Mouse (Mus musculus) activated CD4-positive, CD25-positive, alpha-beta regulatory T cell, adult 4 months (primary cell): ENCODE results near the gene Defb29. TPM values are rescaled to one million over a fixed set of nuclear protein-coding genes. Genes with fewer than 3 reads are reported as not detected.

ENCODE experiments used
- ATAC-seq: one replicate; pipeline ENCODE4 v1.8.0; 2017
- polyA plus RNA-seq, 2 experiments: library from polyadenylated mRNA; unstranded; fragments of 100-300 nt; shearing (Covaris generic); gene quantifications; one replicate each; pipeline ENCODE4 v1.2.1; 2017

The Defb29 gene
- polyA plus RNA-seq, 2 experiments from 2014 or later, result not detected

DNA sequence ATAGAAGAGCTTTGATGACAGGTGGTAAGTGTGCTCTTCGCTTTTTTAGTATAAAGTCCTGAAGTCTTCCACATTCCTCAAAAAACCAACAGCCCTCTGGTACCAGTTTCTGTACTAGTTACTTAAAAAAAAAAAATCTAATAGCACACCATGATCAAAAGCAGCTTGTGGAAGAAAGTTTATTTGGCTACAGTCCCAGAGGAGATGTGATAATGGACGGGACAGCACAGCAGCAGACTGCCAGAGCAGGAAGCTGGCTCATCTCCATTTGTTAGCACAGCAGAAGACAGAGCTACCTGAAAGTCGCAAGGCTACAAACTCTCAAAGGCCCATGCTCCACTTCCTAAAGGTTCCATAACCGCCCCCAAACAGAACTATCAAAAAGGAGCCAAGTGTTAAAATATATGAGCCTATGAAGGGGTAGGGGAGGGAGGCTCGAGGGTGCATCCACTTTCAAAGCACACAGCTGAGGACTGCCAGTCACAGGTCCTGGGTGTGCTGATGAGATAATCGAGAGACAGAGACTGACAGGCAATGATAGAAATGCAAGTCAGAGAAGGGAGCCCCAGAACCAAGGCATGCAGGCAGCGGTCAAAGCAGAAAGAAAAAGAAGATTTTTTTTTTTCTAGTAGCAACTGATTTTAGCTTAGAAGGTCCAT lies 39.6 kb downstream of the Defb29 start:
- ATAC-seq, result no peak

DNA sequence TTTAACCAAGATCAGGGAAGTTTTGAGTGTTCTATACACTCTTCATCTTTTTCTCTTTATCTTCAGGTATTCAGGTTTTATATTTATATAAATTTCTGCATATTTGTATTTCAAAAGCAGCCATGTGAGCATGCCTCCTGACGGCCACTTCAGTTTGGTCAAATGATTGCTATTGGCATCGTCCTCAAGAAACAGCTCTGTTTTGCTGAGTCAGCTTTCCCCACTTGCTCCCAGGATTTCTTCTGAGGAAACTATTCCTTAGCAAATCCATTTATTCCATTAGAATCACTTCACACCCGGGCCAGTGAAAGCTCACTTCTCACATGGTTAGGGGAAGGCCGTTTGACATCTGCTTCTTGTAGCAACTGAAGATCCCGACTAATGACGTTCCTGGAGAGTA lies 41.9 kb downstream of the Defb29 start:
- ATAC-seq, result no peak

DNA sequence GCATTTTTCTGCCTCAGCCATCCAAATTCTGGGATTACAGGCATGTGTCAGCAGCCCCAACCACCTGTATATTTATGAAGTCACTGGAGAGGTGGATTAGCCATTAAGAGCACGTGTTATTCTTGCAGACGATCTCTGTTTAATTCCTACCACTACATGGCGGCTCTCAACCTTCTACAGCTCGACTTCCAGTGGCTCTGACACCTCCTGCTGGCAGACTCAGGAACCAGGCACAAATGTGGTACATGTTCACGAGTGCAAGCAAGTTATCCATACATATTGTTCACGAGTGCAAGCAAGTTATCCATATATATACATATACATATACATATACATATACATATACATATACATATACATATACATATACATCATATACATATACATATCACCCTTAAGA lies 46.7 kb downstream of the Defb29 start:
- ATAC-seq, result no peak

DNA sequence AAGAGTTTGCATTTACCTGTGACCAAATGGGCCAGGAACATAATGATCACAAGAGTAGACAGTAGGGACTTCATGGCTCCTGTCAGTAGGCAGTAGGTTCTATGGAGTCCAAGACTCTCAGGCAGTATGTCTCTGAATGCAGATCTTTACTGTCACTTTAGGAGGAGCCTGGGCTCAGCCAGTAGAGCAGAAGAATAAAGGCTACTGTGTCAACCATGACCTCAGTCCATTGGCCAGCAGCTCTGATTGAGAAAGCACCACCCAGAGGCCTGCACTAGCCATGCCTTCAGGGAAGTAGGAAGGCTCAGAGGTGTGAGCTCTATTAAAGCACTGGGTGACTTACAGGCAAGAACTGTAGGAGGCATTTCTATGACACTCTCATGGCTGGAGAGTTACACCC lies 49.9 kb downstream of the Defb29 start, which contains the start of gene Defb22:
Gene Defb22, minus strand, starts transcription at position 101 of the 400 bp plus-strand sequence.
- no peak for ATAC-seq

Other genes with a start within 250 kb of the Defb29 start
- 10 to 100 TPM; 14.9 to 18.3 TPM for gene Tbc1d20, start 246.3 kb downstream of the Defb29 start, polyA plus RNA-seq
- 10 to 100 TPM; 65.1 to 86.1 TPM for gene Rbck1, start 207.4 kb downstream of the Defb29 start, polyA plus RNA-seq
- 1 to 10 TPM; 3.4 to 5.1 TPM for gene Trib3, start 196.1 kb downstream of the Defb29 start, polyA plus RNA-seq
- gene Nrsn2, start 163.5 kb downstream of the Defb29 start, polyA plus RNA-seq, result not detected
- gene Sox12, start 142.0 kb downstream of the Defb29 start, polyA plus RNA-seq, result under 1 TPM; 0.30 to 0.33 TPM
- under 1 TPM; 0.70 to 0.74 TPM for gene Zcchc3, start 125.1 kb downstream of the Defb29 start, polyA plus RNA-seq
- gene 6820408C15Rik, start 124.5 kb downstream of the Defb29 start, polyA plus RNA-seq, result not detected
- not detected for gene Defb23, start 75.5 kb downstream of the Defb29 start, polyA plus RNA-seq
- not detected for gene Defb20, start 63.0 kb downstream of the Defb29 start, polyA plus RNA-seq
- gene Defb22, start 50.0 kb downstream of the Defb29 start, polyA plus RNA-seq, result not detected
- gene Defb26, start 28.4 kb downstream of the Defb29 start, polyA plus RNA-seq, result not detected
- not detected for gene Defb28, start 21.8 kb downstream of the Defb29 start, polyA plus RNA-seq
- gene Gm17416, start 29.2 kb upstream of the Defb29 start, polyA plus RNA-seq, result not detected
- gene Defb21, start 32.6 kb upstream of the Defb29 start, polyA plus RNA-seq, result not detected
- not detected for gene Defb19, start 40.2 kb upstream of the Defb29 start, polyA plus RNA-seq
- gene Defb45, start 59.3 kb upstream of the Defb29 start, polyA plus RNA-seq, result not detected
- not detected for gene Defb36, start 64.2 kb upstream of the Defb29 start, polyA plus RNA-seq
- gene Defb25, start 83.0 kb upstream of the Defb29 start, polyA plus RNA-seq, result not detected
- not detected for gene Rem1, start 86.9 kb upstream of the Defb29 start, polyA plus RNA-seq
- gene H13, start 129.4 kb upstream of the Defb29 start, polyA plus RNA-seq, result 10 to 100 TPM; 72.7 to 82.3 TPM
- 1 to 10 TPM; 2.1 to 2.5 TPM for gene Mcts2, start 146.9 kb upstream of the Defb29 start, polyA plus RNA-seq
- under 1 TPM; 0.56 to 0.97 TPM for gene Id1, start 196.2 kb upstream of the Defb29 start, polyA plus RNA-seq
- gene Cox4i2, start 214.1 kb upstream of the Defb29 start, polyA plus RNA-seq, result not detected